Mouse (Mus musculus) liver, embryonic 14.5 days (tissue): ENCODE data around the gene Cenpb. TPM values are rescaled to one million over a fixed set of nuclear protein-coding genes. Genes with fewer than 3 reads are reported as not detected.
A peak's percentile ranks its signal among the peaks of the same experiment; 100 is the strongest.
"Not testable (repeated sequence)": the region's sequence is repeated elsewhere in the genome, so short reads cannot be mapped to it uniquely, and the experiment has no call there.

Experiments used
- ATAC-seq: fragments of 200-750 bp; cut with Nextera tagmentation; 2 replicates; pipeline ENCODE4 v1.8.0; 2017; ENCODE audit warnings: moderate number of reproducible peaks, mild to moderate bottlenecking, moderate library complexity; ENCODE audit not compliant: insufficient read depth
- DNase-seq, 3 experiments: peaks; one replicate each; pipeline ENCODE4 v3.0.0-alpha.2; 2012 to 2013; ENCODE audit warnings: low read depth in 3 of 3, low spot score in 3 of 3
- H3K27ac ChIP-seq: fragments of 300-500 bp; sonication (generic); 2 replicates; pipeline ENCODE4 v1.5.1; 2014; ENCODE audit warnings: moderate library complexity, mild to moderate bottlenecking, control low read depth, inconsistent platforms
- H3K27me3 ChIP-seq: fragments of 300-500 bp; sonication (generic); 2 replicates; pipeline ENCODE4 v1.6.1; 2014; ENCODE audit warnings: mild to moderate bottlenecking, low read length, moderate library complexity; ENCODE audit not compliant: control insufficient read depth, insufficient read depth
- H3K36me3 ChIP-seq: fragments of 300-500 bp; sonication (generic); replicated peaks from 2 replicates; pipeline ENCODE4 v1.6.1; 2014; ENCODE audit warnings: low read depth; ENCODE audit not compliant: control insufficient read depth, insufficient read depth
- H3K4me1 ChIP-seq, 2 experiments: fragments of 200-500 bp in 1 of 2; fragments of 300-500 bp in 1 of 2; sonication (generic) in 1 of 2; replicated peaks; 2 replicates each; pipeline ENCODE4 v1.6.1; 2012 to 2014; ENCODE audit warnings: antibody characterized with exemption in 1 of 2, inconsistent platforms in 1 of 2, low read length in 1 of 2; ENCODE audit not compliant: control insufficient read depth in 2 of 2, insufficient read depth in 2 of 2
- H3K4me2 ChIP-seq: fragments of 300-500 bp; sonication (generic); 2 replicates; pipeline ENCODE4 v1.6.1; 2014; ENCODE audit warnings: low read depth, mild to moderate bottlenecking, control low read depth, moderate library complexity
- H3K4me3 ChIP-seq, 2 experiments: fragments of 200-500 bp in 1 of 2; fragments of 300-500 bp in 1 of 2; sonication (generic) in 1 of 2; 2 replicates each; pipeline ENCODE4 v1.5.1; 2012 to 2014; ENCODE audit warnings: low read depth in 2 of 2, low read length in 2 of 2, mild to moderate bottlenecking in 2 of 2, control low read depth in 1 of 2, inconsistent platforms in 1 of 2, moderate library complexity in 1 of 2; ENCODE audit not compliant: insufficient read depth in 1 of 2
- H3K9ac ChIP-seq: fragments of 300-500 bp; sonication (generic); replicated peaks from 2 replicates; pipeline ENCODE4 v1.6.1; 2014; ENCODE audit warnings: mild to moderate bottlenecking, control low read depth, moderate library complexity
- H3K9me3 ChIP-seq: fragments of 300-500 bp; sonication (generic); 2 replicates; pipeline ENCODE4 v1.6.1; 2016; ENCODE audit warnings: low read length, mixed read lengths; ENCODE audit not compliant: control insufficient read depth
- CTCF ChIP-seq: IDR thresholded peaks from 2 replicates; pipeline ENCODE4 v1.5.1; 2016; ENCODE audit warnings: antibody characterized with exemption, low read depth, control low read depth
- EP300 ChIP-seq: IDR thresholded peaks from 2 replicates; pipeline ENCODE4 v1.6.1; 2016; ENCODE audit warnings: antibody characterized with exemption, low read depth
- WGBS: fragments of 180-500 bp; shearing (Covaris S2); extraction: QIAGEN DNeasy Blood & Tissue Kit; methylation state at CpG from one replicate; pipeline ENCODE4 v1.1.7; 2014; ENCODE audit not compliant: insufficient replicate concordance; 5-methylcytosine and 5-hydroxymethylcytosine counted together
- polyA plus RNA-seq, 2 experiments: library from polyadenylated mRNA; depleted of rRNA in 1 of 2; stranded (reverse) in 1 of 2; unstranded in 1 of 2; fragments of >200 nt; fragmentation: Nextera tagmentation in 1 of 2; extraction: Ambion mirVana in 1 of 2; gene quantifications; 2 replicates each; pipeline versions ENCODE4 v1.2.1 to v1.2.3; 2012 to 2014

Cenpb gene
- 11.0 and 12.4 TPM in 2 replicates for polyA plus RNA-seq (2012; rRNA removed)
- polyA plus RNA-seq (2014; fragmentation: Nextera tagmentation; extraction: Ambion mirVana) = 2.7 and 3.0 TPM in 2 replicates

- DNase-seq (peak in 2 of 3 experiments; percentile 64 to 66), ATAC-seq (peak; percentile 85)
- peak; percentile 20; the same call in 1 of the 2 replicates for TF ChIP-seq EP300
- peak; percentile 68 for TF ChIP-seq CTCF
- no peaks in the 10 kb centered on the region for H3K9me3 ChIP-seq
- no peaks in the 10 kb centered on the region; the same call in 1 of the 2 replicates for H3K36me3 ChIP-seq
- H3K9ac ChIP-seq = peak within 1 kb of the TSS; percentile 87
- H3K4me3 ChIP-seq = peak within 1 kb of the TSS; percentile 80 to 92
- WGBS = 3% methylated on average over 52 of the region's 57 CpGs
- H3K4me2 ChIP-seq = peak within 1 kb of the TSS; percentile 96
- H3K27me3 ChIP-seq = no peaks in the 10 kb centered on the region
- H3K4me1 ChIP-seq = peaks cover 21 to 25% of the 10 kb centered on the region in 2 experiments
- H3K27ac ChIP-seq = peak within 1 kb of the TSS; percentile 82
These were observed at the start of gene Cenpb for GRCm38 (mm10) chr2:131179990-131180587. Cenpb (minus strand) TSS chr2:131180067.

- no peak overlapping the region for H3K27ac ChIP-seq
- no peak overlapping the region for H3K9ac ChIP-seq
- H3K9me3 ChIP-seq = no peaks in the 10 kb centered on the region
- no peak overlapping the region for H3K4me2 ChIP-seq
- WGBS = 39% methylated on average over 3 of the region's 3 CpGs
- H3K4me1 ChIP-seq = peaks cover 34 to 42% of the 10 kb centered on the region in 2 experiments
- DNase-seq (no peak), ATAC-seq (no peak)
- no peak overlapping the region for H3K4me3 ChIP-seq
- H3K36me3 ChIP-seq = no peaks in the 10 kb centered on the region
- no peaks in the 10 kb centered on the region for H3K27me3 ChIP-seq
- TF ChIP-seq CTCF (no peak), EP300 (no peak)
These were observed 47.4 kb upstream of the Cenpb start for GRCm38 (mm10) chr2:131227243-131227642.

DNA sequence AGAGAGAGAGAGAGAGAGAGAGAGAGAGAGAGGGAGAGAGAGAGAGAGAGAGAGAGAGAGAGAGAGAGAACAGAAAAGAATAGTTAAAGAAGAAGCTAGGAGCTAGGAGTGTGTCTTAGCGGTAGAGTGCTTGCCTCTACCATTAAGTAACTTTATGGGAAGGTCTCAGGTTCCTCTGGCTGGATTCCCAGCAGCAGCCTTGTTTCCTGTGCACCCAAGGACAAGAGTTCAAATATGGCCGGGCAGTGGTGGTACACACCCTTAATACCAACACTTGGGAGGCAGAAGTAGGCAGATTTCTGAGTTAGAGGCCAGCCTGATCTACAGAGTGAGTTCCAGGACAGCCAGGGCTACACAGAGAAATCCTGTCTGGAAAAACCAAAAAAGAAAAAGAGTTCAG lies 46.8 kb upstream of the Cenpb start:
- not testable (repeated sequence) for DNase-seq, H3K36me3 ChIP-seq, H3K4me3 ChIP-seq, H3K9ac ChIP-seq, H3K27me3 ChIP-seq, H3K9me3 ChIP-seq, ATAC-seq, H3K4me2 ChIP-seq
- Histone ChIP-seq H3K4me1 (peaks cover 37 to 45% of the 10 kb centered on the region in 2 experiments), H3K27ac (0 out of 2 replicates have a peak overlapping the region, but pooled peaks have one; percentile 10)
- 60% methylated on average over 2 of the region's 2 CpGs for WGBS

DNA sequence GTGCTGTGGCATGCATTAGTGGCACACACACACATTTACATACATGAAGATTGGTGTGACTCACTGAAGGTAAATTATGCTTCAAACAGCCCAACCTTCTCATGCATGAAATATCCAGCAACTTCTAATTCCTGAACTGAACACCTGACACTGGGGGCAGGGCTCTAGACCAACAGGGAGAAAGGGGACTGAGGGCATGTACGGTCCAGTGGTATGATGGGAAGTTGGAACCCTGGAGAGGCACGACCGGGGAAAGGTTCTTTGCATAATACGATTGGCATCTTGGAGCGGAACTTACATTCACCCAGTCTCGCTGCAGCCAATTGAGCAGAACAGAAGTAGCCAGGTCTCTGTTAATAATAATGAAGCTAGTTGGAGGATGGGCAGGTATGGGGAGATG lies 45.3 kb upstream of the Cenpb start:
- Histone ChIP-seq H3K9me3 (no peaks in the 10 kb centered on the region), H3K4me2 (no peak overlapping the region), H3K4me3 (no peak overlapping the region), H3K9ac (no peak overlapping the region), H3K36me3 (no peaks in the 10 kb centered on the region), H3K27me3 (no peaks in the 10 kb centered on the region), H3K4me1 (peaks cover 39 to 47% of the 10 kb centered on the region in 2 experiments), H3K27ac (peak overlapping the region; percentile 32)
- DNase-seq (no peak), ATAC-seq (no peak)
- TF ChIP-seq EP300 = no peak
- TF ChIP-seq CTCF = no peak
- WGBS = 82% methylated on average over 6 of the region's 6 CpGs

DNA sequence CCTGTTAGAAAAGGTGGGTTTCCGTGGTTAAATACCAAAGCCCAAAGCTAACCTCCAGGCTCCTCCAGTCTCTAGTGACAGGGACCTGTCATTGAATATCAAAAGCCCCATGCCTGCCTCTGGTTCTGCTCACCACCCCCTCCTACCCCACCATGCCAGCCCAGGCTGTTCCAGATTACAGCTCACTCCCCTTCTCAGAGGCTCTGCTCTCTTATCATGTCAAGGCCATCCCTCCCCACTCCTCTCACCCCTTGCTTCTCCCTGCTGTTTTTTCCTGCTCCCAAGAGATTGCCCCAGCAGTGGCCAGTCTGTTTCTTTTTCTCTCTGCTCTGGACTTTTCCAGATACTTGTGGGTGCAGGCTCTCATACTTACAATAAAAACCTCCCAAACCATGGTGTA lies 43.7 kb upstream of the Cenpb start:
- Histone ChIP-seq H3K4me3 (no peak overlapping the region), H3K4me2 (peak overlapping the region; percentile 49), H3K9me3 (no peaks in the 10 kb centered on the region), H3K27me3 (no peaks in the 10 kb centered on the region), H3K36me3 (no peaks in the 10 kb centered on the region), H3K9ac (peak overlapping the region; percentile 63), H3K27ac (peak overlapping the region; percentile 91), H3K4me1 (peaks cover 39 to 49% of the 10 kb centered on the region in 2 experiments)
- peak; percentile 99 for ATAC-seq
- TF ChIP-seq EP300 (peak; percentile 96), CTCF (no peak)
- DNase-seq = peak; percentile 83 to 88 (median 86)
- 22% methylated on average over 1 of the region's 1 CpGs for WGBS
